Mouse (Mus musculus): Measurements from ENCODE around the gene Cyp4f17.
"Not testable (repeated sequence)": the region's sequence is repeated elsewhere in the genome, so short reads cannot be mapped to it uniquely, and the experiment has no call there.

Cyp4f17 gene

DNA sequence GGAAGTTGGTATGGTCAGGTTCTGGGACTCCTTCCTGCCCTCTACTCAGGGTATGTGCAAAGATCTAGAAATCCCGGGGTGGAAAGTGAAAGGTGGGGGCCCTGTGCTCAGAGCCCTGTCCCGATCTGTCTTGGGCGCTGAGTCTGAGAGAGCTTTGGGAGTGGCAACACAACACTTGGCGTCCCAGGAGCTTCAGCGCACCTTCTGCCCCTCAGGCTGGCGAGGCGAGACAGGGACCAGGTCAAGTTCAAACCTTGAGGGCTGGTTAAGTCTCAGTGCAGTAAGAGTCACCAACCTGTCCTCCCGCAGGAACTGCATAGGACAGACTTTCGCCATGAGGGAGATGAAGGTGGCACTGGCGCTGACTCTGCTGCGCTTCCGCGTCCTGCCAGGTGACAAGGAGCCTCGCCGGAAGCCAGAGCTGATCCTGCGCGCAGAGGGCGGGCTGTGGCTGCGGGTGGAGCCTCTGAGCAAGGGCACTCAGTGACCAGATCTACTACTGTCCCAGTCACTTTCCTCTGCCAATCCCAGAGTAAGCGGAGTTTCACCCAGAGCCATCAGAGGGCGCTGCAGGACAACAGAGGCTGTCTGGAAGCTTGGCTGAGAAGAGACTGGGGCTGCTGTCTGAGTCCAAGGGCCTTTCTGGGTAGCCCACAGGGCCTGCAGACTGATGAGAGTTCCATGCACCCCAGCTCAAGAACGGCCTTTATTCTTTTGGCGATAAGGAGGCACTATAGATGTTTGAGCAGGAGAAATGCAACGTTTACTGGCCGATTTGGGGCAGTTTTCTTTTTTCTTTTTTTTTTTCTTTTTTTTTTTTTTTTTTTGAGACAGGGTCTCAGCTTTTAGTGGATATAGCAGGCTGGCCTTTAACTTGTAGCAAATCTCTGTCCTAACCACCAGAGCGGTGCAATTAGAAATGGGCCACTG is 22.8 kb downstream of the Cyp4f17 start:
- peak; percentile 94 for DNase-seq

- not testable (repeated sequence) for DNase-seq
These were observed 26.5 kb downstream of the Cyp4f17 start for GRCm38 (mm10) chr17:32532356-32532755.

DNA sequence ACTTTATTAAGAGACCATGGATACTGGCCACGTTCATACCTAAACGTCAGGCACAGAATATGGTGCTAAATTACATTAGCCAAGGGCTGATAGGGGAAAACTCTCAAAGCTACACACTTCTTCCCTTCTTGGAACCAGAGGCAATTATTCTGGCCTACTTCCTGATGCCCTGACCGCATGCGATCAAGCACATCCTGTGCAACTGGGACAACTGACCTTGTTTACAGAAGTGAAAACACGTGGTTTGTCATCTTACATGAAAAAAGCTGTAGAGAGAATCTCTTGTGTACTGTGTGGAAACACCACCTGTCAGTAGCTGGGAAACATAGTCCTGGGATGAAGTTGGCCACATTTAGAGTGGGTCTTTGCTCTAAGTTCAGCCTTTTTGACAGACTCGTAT is 28.2 kb downstream of the Cyp4f17 start:
- no peak for DNase-seq

DNA sequence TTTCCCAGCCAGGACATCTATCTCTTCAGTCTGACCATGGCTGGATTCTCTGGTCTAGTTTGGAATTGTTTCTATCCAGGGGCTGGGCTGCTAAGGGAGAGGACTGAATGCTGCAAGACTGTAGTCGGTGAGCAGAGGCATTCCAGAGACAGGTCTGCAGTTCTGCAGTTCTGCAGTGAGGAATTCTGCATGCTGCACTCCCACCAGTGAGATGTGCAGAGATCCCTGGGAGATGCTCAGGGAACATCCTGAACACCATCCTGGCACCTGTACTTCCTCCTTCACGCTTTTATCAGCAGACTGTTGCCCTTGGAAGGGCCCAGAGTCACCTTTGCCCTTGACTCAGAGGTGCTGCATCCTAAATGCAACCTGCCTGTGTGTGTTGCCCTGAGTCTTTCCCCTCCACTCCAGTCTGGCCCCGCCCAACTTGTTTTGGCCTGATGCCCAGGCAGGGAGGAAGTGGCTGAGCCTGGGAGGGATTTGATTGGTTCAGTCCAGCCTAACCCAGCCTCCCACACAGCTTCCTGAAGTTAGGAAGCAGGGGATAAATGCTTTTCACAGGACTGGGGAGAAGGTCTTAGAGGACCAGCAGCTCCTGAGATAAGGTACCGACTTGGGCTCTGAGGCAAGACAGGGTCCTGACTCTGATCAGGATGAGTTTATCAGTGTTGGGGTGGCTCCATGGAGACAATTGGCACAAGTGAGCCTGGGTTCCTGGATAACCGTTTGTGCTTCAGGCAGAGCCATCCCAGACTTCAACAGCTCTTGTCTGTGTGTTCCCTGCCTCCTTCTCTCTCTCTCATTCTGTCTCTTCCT is 30.4 kb downstream of the Cyp4f17 start, which contains the start of gene Cyp4f16:
Cyp4f16 (plus strand) TSS at position 508 of the 816 bp plus-strand sequence.
- DNase-seq = peak; percentile 91

- no peak for DNase-seq
These were observed 31.0 kb downstream of the Cyp4f17 start for GRCm38 (mm10) chr17:32536867-32537250.

- not testable (repeated sequence) for DNase-seq
These were observed 38.9 kb downstream of the Cyp4f17 start for GRCm38 (mm10) chr17:32544792-32545191.

DNA sequence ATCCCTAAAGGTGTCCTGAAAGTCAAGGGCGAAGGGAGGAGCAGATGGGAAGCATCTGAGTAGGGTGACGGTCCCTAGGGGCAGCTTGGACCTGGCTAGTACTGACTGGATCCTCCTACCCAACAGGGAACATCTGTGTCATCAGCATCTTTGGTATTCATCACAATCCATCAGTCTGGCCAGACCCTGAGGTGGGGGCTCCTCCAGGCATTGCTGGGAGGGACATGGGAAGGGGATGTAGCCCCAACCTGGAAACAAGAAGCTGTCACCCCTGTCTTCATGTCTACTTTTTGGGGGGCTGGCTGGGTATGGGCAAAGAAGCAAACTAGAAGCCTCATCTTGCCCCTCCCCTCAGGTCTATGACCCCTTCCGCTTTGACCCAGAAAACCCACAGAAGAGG is 44.5 kb downstream of the Cyp4f17 start:
- DNase-seq = not testable (repeated sequence)

GRCm38 (mm10) chr17:32550900-32551770 is 45.3 kb downstream of the Cyp4f17 start:
- DNase-seq = peak; percentile 85

DNA sequence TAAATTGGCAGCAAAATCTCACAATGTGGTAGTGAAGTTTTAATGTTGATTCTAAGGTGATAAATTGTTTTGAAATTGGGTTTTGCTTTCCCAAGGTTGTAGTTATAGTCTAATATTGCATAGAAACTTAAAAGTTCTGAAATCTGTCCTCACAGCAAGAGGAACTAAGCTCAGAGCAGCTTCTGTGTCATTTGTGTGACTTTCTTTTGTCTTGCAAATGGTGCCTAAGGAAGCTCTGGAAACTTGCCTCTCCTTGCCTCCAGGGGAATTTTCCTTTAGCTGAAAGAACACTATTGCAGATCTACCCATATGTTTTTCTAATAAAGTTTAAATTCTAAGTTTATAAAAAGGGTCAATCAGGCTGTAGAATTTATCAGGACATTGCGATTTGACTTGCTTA is 47.2 kb downstream of the Cyp4f17 start:
- DNase-seq = not testable (repeated sequence)

DNA sequence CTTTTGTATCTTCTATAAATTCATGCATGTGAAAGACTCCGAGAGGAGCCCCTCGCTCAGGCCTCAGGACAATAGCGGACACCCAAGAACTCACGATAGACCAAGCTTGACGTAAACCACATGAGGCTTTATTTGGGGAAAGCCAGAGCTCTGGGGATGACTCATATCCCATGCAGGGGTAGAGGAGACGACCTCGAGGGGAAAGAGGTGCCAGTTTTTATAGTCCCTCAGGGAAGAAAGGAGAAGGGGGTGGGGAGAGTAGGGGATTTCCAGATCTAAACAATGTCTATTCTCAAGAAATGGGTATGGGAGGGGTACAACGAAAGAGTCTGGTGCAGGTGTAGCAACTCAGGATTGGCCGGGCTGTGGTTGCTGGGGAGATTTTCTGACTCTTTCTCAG is 48.5 kb downstream of the Cyp4f17 start:
- DNase-seq = not testable (repeated sequence)

DNA sequence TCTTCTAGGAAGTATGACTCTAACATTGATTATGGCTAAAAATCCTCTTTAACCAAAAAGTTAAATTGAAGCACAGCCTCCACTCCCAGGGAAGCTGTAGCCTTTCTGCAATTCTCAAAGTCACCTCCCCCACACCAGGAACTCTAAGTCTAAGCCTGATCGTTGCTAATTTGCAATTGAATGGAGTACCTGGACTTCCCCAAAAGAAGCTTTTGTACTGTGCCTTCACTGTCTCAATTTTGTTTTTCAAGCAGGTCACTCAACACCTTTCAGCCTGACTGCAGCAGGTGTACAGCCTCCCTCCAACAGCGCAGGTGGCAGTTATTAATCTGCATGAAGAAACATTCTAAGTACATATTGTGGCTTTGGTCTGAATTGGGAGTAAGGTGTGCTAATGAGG is 57.5 kb downstream of the Cyp4f17 start:
- not testable (repeated sequence) for DNase-seq

- not testable (repeated sequence) for DNase-seq
These were observed 67.4 kb downstream of the Cyp4f17 start for GRCm38 (mm10) chr17:32573286-32573685.

GRCm38 (mm10) chr17:32577496-32578186 is 71.8 kb downstream of the Cyp4f17 start:
- DNase-seq = no peak
